Mouse (Mus musculus) bone marrow, adult 2 months (tissue): Measurements from ENCODE around the gene Fgfr2. TPM values are rescaled to one million over a fixed set of nuclear protein-coding genes. Genes with fewer than 3 reads are reported as not detected.

Source experiments
- H3K27ac ChIP-seq: fragments of 200-500 bp; 2 replicates; pipeline ENCODE4 v1.5.1; 2012; ENCODE audit warnings: low read depth, mild to moderate bottlenecking, control low read depth, inconsistent platforms, low read length; ENCODE audit not compliant: control insufficient read depth, poor library complexity, insufficient read depth
- H3K4me1 ChIP-seq: fragments of 200-500 bp; 2 replicates; pipeline ENCODE4 v1.6.1; 2011; ENCODE audit warnings: low read length; ENCODE audit not compliant: control insufficient read depth, insufficient read depth
- H3K4me3 ChIP-seq: fragments of 200-500 bp; replicated peaks from 2 replicates; pipeline ENCODE3; 2011; ENCODE audit warnings: mild to moderate bottlenecking, low read depth, low read length, control low read depth; ENCODE audit not compliant: control insufficient read depth
- CTCF ChIP-seq: fragments of 200-500 bp; IDR thresholded peaks from 2 replicates; pipeline ENCODE4 v1.5.1; 2011; ENCODE audit warnings: low read length, control low read depth; ENCODE audit not compliant: control insufficient read depth, insufficient read depth
- POLR2A ChIP-seq: fragments of 200-500 bp; IDR thresholded peaks from 2 replicates; pipeline ENCODE4 v1.6.1; 2011; ENCODE audit warnings: low read depth, mild to moderate bottlenecking, control low read depth, low read length, borderline replicate concordance; ENCODE audit not compliant: control insufficient read depth
- WGBS: fragments of 180-500 bp; shearing (Covaris S2); methylation state at CpG from one replicate; pipeline ENCODE4 v1.1.7; 2018; 5-methylcytosine and 5-hydroxymethylcytosine counted together
- polyA plus RNA-seq: library from polyadenylated mRNA; stranded (reverse); fragments of >200 nt; gene quantifications from 2 replicates; pipeline ENCODE4 v1.2.4, GENCODE M21; 2011; ENCODE audit warnings: low replicate concordance; ENCODE audit not compliant: missing spikeins, insufficient read depth, insufficient read length

Gene Fgfr2
- polyA plus RNA-seq, 1 experiment = 8.2 TPM

GRCm38 (mm10) chr7:132174787-132175186 is 948.4 kb downstream of the Fgfr2 start:
- TF ChIP-seq POLR2A (no peak), CTCF (no peak)
- Histone ChIP-seq H3K4me3 (no peak overlapping the region), H3K27ac (no peak overlapping the region), H3K4me1 (no peaks in the 10 kb centered on the region)
- WGBS = 81% methylated on average over 5 of the region's 5 CpGs

GRCm38 (mm10) chr7:132174296-132174695 is 948.9 kb downstream of the Fgfr2 start:
- 60% methylated on average over 2 of the region's 2 CpGs for WGBS
- TF ChIP-seq CTCF = no peak
- no peak for TF ChIP-seq POLR2A
- H3K4me3 ChIP-seq = no peak overlapping the region
- no peak overlapping the region for H3K27ac ChIP-seq
- no peaks in the 10 kb centered on the region for H3K4me1 ChIP-seq

- TF ChIP-seq CTCF = no peak
- no peak for TF ChIP-seq POLR2A
- Histone ChIP-seq H3K4me3 (no peak overlapping the region), H3K4me1 (no peaks in the 10 kb centered on the region), H3K27ac (no peak overlapping the region)
- WGBS = 68% methylated on average over 5 of the region's 5 CpGs
Measured at GRCm38 (mm10) chr7:132172220-132172619, 950.9 kb downstream of the Fgfr2 start.

- Histone ChIP-seq H3K4me1 (no peaks in the 10 kb centered on the region), H3K4me3 (no peak overlapping the region), H3K27ac (no peak overlapping the region)
- 77% methylated on average over 5 of the region's 5 CpGs for WGBS
- TF ChIP-seq CTCF (no peak), POLR2A (no peak)
Measured at GRCm38 (mm10) chr7:132171716-132172115, 951.4 kb downstream of the Fgfr2 start.

- H3K27ac ChIP-seq = no peak overlapping the region
- 48% methylated on average over 7 of the region's 7 CpGs for WGBS
- no peaks in the 10 kb centered on the region for H3K4me1 ChIP-seq
- TF ChIP-seq CTCF = no peak
- H3K4me3 ChIP-seq = no peak overlapping the region
Measured at GRCm38 (mm10) chr7:132169419-132170169, 953.6 kb downstream of the Fgfr2 start.

GRCm38 (mm10) chr7:132167239-132167638 is 955.9 kb downstream of the Fgfr2 start:
- WGBS = 67% methylated on average over 4 of the region's 4 CpGs
- TF ChIP-seq CTCF (no peak), POLR2A (no peak)

GRCm38 (mm10) chr7:132162254-132162653 is 960.9 kb downstream of the Fgfr2 start:
- H3K4me1 ChIP-seq = no peaks in the 10 kb centered on the region
- no peak overlapping the region for H3K27ac ChIP-seq
- no peak for TF ChIP-seq CTCF
- no peak for TF ChIP-seq POLR2A
- no peak overlapping the region for H3K4me3 ChIP-seq
- WGBS = 81% methylated on average over 3 of the region's 3 CpGs

More at GRCm38 (mm10) chr7:132167239-132167638, 955.9 kb downstream of the Fgfr2 start:
- Histone ChIP-seq H3K4me3 (no peak overlapping the region), H3K27ac (no peak overlapping the region), H3K4me1 (no peaks in the 10 kb centered on the region)

GRCm38 (mm10) chr7:132158321-132159025 is 964.7 kb downstream of the Fgfr2 start:
- no peak for TF ChIP-seq POLR2A
- H3K27ac ChIP-seq = no peak overlapping the region
- no peak overlapping the region for H3K4me3 ChIP-seq
- H3K4me1 ChIP-seq = no peaks in the 10 kb centered on the region
- WGBS = 87% methylated on average over 9 of the region's 9 CpGs
